Mouse (Mus musculus) liver, embryonic 14.5 days (tissue): ENCODE measurements around the gene Cacna1d.

Experiments
- CTCF ChIP-seq: IDR thresholded peaks from 2 replicates; pipeline ENCODE4 v1.5.1; 2016; ENCODE audit warnings: antibody characterized with exemption, low read depth, control low read depth
- EP300 ChIP-seq: IDR thresholded peaks from 2 replicates; pipeline ENCODE4 v1.6.1; 2016; ENCODE audit warnings: antibody characterized with exemption, low read depth

DNA sequence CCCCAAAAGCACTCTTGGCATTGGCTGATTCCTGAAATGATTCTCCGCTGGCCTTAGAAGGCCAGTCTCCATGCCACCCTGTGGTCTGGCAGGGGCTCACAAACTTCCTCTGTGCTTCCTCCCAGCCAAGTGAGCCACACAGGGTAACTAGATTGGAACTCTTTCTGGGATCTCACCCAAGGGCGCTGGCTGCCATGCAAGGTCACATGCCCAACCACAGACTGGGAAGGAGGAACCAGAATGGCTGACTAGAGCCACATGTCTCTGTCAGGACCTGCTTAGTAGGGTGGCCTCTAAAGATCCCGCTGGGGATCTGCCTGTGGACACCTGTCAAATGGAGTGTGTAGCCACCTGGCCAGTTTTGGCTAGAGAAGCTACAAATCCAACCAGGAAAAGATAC is 273.1 kb downstream of the Cacna1d start:
- TF ChIP-seq CTCF (no peak), EP300 (no peak)
